Mouse (Mus musculus) embryonic fibroblast, embryonic 13.5 days (primary cell): Measurements from ENCODE around the gene Hspb7.

Experiments used
- CTCF ChIP-seq: IDR thresholded peaks from 2 replicates; pipeline ENCODE4 v1.5.1; 2011; ENCODE audit warnings: mild to moderate bottlenecking, control low read depth, low read length, moderate library complexity, borderline replicate concordance; ENCODE audit not compliant: insufficient read depth
- POLR2A ChIP-seq: IDR thresholded peaks from 2 replicates; pipeline ENCODE4 v1.6.1; 2011; ENCODE audit warnings: low read depth, mild to moderate bottlenecking, control low read depth, low read length, moderate library complexity

- TF ChIP-seq CTCF (no peak), POLR2A (no peak)
Observed at GRCm38 (mm10) chr4:141458236-141458635, 37.7 kb downstream of the Hspb7 start.
